Mouse (Mus musculus): Measurements from ENCODE around the gene Tmppe.

GRCm38 (mm10) chr9:114384691-114385090, 16.2 kb upstream of the Tmppe start:
- TF ChIP-seq CTCF (conservative IDR thresholded peaks at IDR 0.05; ENCODE audit: insufficient read depth, insufficient read length, low read depth, low read length) (no peak), POLR2A (IDR thresholded peaks at IDR 0.05; ENCODE audit: low read depth, low read length) (no peak)

Measured in kidney, adult 2 months (tissue).